Mouse (Mus musculus) hindbrain, embryonic 11.5 days (tissue): Measurements from ENCODE around the gene Smarca4. TPM values are rescaled to one million over a fixed set of nuclear protein-coding genes. Genes with fewer than 3 reads are reported as not detected.
"Not testable (repeated sequence)": the region's sequence is repeated elsewhere in the genome, so short reads cannot be mapped to it uniquely, and the experiment has no call there.

Source experiments
- ATAC-seq: fragments of 200-750 bp; cut with Nextera tagmentation; 2 replicates; pipeline ENCODE4 v1.8.0; 2017; ENCODE audit warnings: mild to moderate bottlenecking, moderate TSS enrichment, moderate library complexity; ENCODE audit not compliant: low FRiP score
- DNase-seq: peaks from one replicate; pipeline ENCODE4 v3.0.0-alpha.2; 2015; ENCODE audit warnings: low spot score
- H3K27ac ChIP-seq: fragments of 300-500 bp; sonication (generic); 2 replicates; pipeline ENCODE4 v1.5.1; 2014; ENCODE audit warnings: mild to moderate bottlenecking, low read depth, low read length
- H3K27me3 ChIP-seq: fragments of 300-500 bp; sonication (generic); 2 replicates; pipeline ENCODE4 v1.6.1; 2014; ENCODE audit warnings: mild to moderate bottlenecking, low read length, moderate library complexity, mixed read lengths; ENCODE audit not compliant: control insufficient read depth, insufficient read depth
- H3K36me3 ChIP-seq: fragments of 300-500 bp; sonication (generic); 2 replicates; pipeline ENCODE4 v1.6.1; 2014; ENCODE audit warnings: mild to moderate bottlenecking, low read length, moderate library complexity, mixed read lengths; ENCODE audit not compliant: control insufficient read depth, insufficient read depth
- H3K4me1 ChIP-seq: fragments of 300-500 bp; sonication (generic); replicated peaks from 2 replicates; pipeline ENCODE4 v1.6.1; 2014; ENCODE audit warnings: low read length, mixed read lengths; ENCODE audit not compliant: control insufficient read depth, insufficient read depth
- H3K4me2 ChIP-seq: fragments of 300-500 bp; sonication (generic); replicated peaks from 2 replicates; pipeline ENCODE4 v1.6.1; 2014; ENCODE audit warnings: mild to moderate bottlenecking, low read depth, low read length
- H3K4me3 ChIP-seq: fragments of 300-500 bp; sonication (generic); 2 replicates; pipeline ENCODE4 v1.5.1; 2014; ENCODE audit warnings: low read depth, low read length
- H3K9ac ChIP-seq: fragments of 300-500 bp; sonication (generic); 2 replicates; pipeline ENCODE4 v1.6.1; 2014; ENCODE audit warnings: low read depth, low read length
- H3K9me3 ChIP-seq: fragments of 300-500 bp; sonication (generic); 2 replicates; pipeline ENCODE4 v1.6.1; 2016; ENCODE audit warnings: low read length; ENCODE audit not compliant: control insufficient read depth
- WGBS: fragments of 180-500 bp; shearing (Covaris S2); extraction: QIAGEN DNeasy Blood & Tissue Kit; methylation state at CpG from one replicate; pipeline ENCODE4 v1.1.7; 2014; 5-methylcytosine and 5-hydroxymethylcytosine counted together
- polyA plus RNA-seq: library from polyadenylated mRNA; unstranded; fragments of >200 nt; fragmentation: Nextera tagmentation; extraction: Ambion mirVana; gene quantifications from 2 replicates; pipeline ENCODE4 v1.2.1, GENCODE M21; 2014

The Smarca4 gene
- polyA plus RNA-seq, 1 experiment from 2014 or later: 146 TPM

- not testable (repeated sequence) for H3K36me3 ChIP-seq, H3K27me3 ChIP-seq, H3K9ac ChIP-seq, H3K27ac ChIP-seq, H3K9me3 ChIP-seq, H3K4me1 ChIP-seq, ATAC-seq, DNase-seq, H3K4me3 ChIP-seq
- peak overlapping the region; percentile 94; the same call in 1 of the 2 replicates for H3K4me2 ChIP-seq
- WGBS: 91% methylated on average over 8 of the region's 8 CpGs
Observed at GRCm38 (mm10) chr9:21594350-21594749, 21.6 kb upstream of the Smarca4 start.

GRCm38 (mm10) chr9:21594838-21595237, 21.1 kb upstream of the Smarca4 start:
- ATAC-seq: no peak
- WGBS: 88% methylated on average over 2 of the region's 2 CpGs

GRCm38 (mm10) chr9:21598198-21598597, 17.8 kb upstream of the Smarca4 start:
- Histone ChIP-seq H3K27me3 (no peaks in the 10 kb centered on the region), H3K36me3 (no peaks in the 10 kb centered on the region), H3K4me2 (no peak overlapping the region), H3K9me3 (no peaks in the 10 kb centered on the region), H3K4me1 (peaks cover 5% of the 10 kb centered on the region; the same call in 1 of the 2 replicates), H3K27ac (no peak overlapping the region), H3K9ac (no peak overlapping the region), H3K4me3 (no peak overlapping the region)
- 41% methylated on average over 2 of the region's 2 CpGs for WGBS
- ATAC-seq (no peak), DNase-seq (no peak)

More at GRCm38 (mm10) chr9:21594838-21595237, 21.1 kb upstream of the Smarca4 start:
- Histone ChIP-seq H3K9ac (no peak overlapping the region), H3K36me3 (no peaks in the 10 kb centered on the region), H3K4me1 (peaks cover 5% of the 10 kb centered on the region), H3K4me3 (no peak overlapping the region), H3K27me3 (no peaks in the 10 kb centered on the region), H3K27ac (no peak overlapping the region), H3K9me3 (no peaks in the 10 kb centered on the region), H3K4me2 (no peak overlapping the region)
- DNase-seq: no peak

- no peaks in the 10 kb centered on the region for H3K27me3 ChIP-seq
- no peak overlapping the region for H3K4me3 ChIP-seq
- no peak overlapping the region for H3K9ac ChIP-seq
- no peak for DNase-seq
- no peaks in the 10 kb centered on the region for H3K9me3 ChIP-seq
- no peaks in the 10 kb centered on the region for H3K4me1 ChIP-seq
- H3K36me3 ChIP-seq: no peaks in the 10 kb centered on the region
- ATAC-seq: no peak
- 75% methylated on average over 3 of the region's 3 CpGs for WGBS
- no peak overlapping the region for H3K27ac ChIP-seq
- no peak overlapping the region for H3K4me2 ChIP-seq
Observed at GRCm38 (mm10) chr9:21600186-21600585, 15.8 kb upstream of the Smarca4 start.

- no peak overlapping the region for H3K9ac ChIP-seq
- ATAC-seq: no peak
- H3K27me3 ChIP-seq: no peaks in the 10 kb centered on the region
- no peak overlapping the region for H3K4me3 ChIP-seq
- no peak overlapping the region for H3K4me2 ChIP-seq
- no peaks in the 10 kb centered on the region for H3K9me3 ChIP-seq
- H3K4me1 ChIP-seq: no peaks in the 10 kb centered on the region
- H3K36me3 ChIP-seq: no peaks in the 10 kb centered on the region
- DNase-seq: no peak
- H3K27ac ChIP-seq: no peak overlapping the region
- 87% methylated on average over 2 of the region's 2 CpGs for WGBS
Observed at GRCm38 (mm10) chr9:21601073-21601472, 14.9 kb upstream of the Smarca4 start.

GRCm38 (mm10) chr9:21601722-21602399, 14.1 kb upstream of the Smarca4 start:
- Histone ChIP-seq H3K9ac (no peak overlapping the region), H3K4me2 (no peak overlapping the region), H3K27ac (no peak overlapping the region), H3K27me3 (no peaks in the 10 kb centered on the region), H3K4me3 (no peak overlapping the region), H3K36me3 (no peaks in the 10 kb centered on the region), H3K4me1 (no peaks in the 10 kb centered on the region), H3K9me3 (no peaks in the 10 kb centered on the region)
- 50% methylated on average over 10 of the region's 10 CpGs for WGBS
- ATAC-seq: peak; percentile 78
- peak; percentile 88 for DNase-seq

GRCm38 (mm10) chr9:21604119-21604518, 11.8 kb upstream of the Smarca4 start:
- ATAC-seq (no peak), DNase-seq (no peak)
- no peaks in the 10 kb centered on the region for H3K36me3 ChIP-seq
- no peak overlapping the region for H3K4me2 ChIP-seq
- no peak overlapping the region for H3K4me3 ChIP-seq
- no peaks in the 10 kb centered on the region for H3K9me3 ChIP-seq
- no peaks in the 10 kb centered on the region for H3K27me3 ChIP-seq
- no peak overlapping the region for H3K9ac ChIP-seq
- 75% methylated on average over 5 of the region's 5 CpGs for WGBS
- no peaks in the 10 kb centered on the region for H3K4me1 ChIP-seq
- no peak overlapping the region for H3K27ac ChIP-seq

GRCm38 (mm10) chr9:21605865-21606264, 10.1 kb upstream of the Smarca4 start:
- no peak overlapping the region for H3K27ac ChIP-seq
- H3K36me3 ChIP-seq: no peaks in the 10 kb centered on the region
- H3K9me3 ChIP-seq: no peaks in the 10 kb centered on the region
- H3K4me3 ChIP-seq: no peak overlapping the region
- H3K27me3 ChIP-seq: no peaks in the 10 kb centered on the region
- ATAC-seq: no peak
- no peak overlapping the region for H3K4me2 ChIP-seq
- 73% methylated on average over 5 of the region's 5 CpGs for WGBS
- H3K4me1 ChIP-seq: no peaks in the 10 kb centered on the region
- H3K9ac ChIP-seq: no peak overlapping the region
- DNase-seq: no peak

- ATAC-seq (no peak), DNase-seq (no peak)
- 80% methylated on average over 1 of the region's 1 CpGs for WGBS
- H3K4me2 ChIP-seq: no peak overlapping the region
- no peak overlapping the region for H3K27ac ChIP-seq
- H3K4me1 ChIP-seq: no peaks in the 10 kb centered on the region
- H3K4me3 ChIP-seq: no peak overlapping the region
- H3K36me3 ChIP-seq: no peaks in the 10 kb centered on the region
- H3K9ac ChIP-seq: no peak overlapping the region
- no peaks in the 10 kb centered on the region for H3K27me3 ChIP-seq
- no peaks in the 10 kb centered on the region for H3K9me3 ChIP-seq
Observed at GRCm38 (mm10) chr9:21606648-21607047, 9.3 kb upstream of the Smarca4 start.
